Mouse (Mus musculus) kidney, postnatal 25 days (tissue): Measurements from ENCODE around the gene Papss2.
A peak's percentile ranks its signal among the peaks of the same experiment; 100 is the strongest.

ENCODE experiments used
- DNase-seq, 2 experiments: peaks; one replicate each; pipeline ENCODE4 v3.0.0; 2021; ENCODE audit warnings: mixed read lengths in 2 of 2

Gene Papss2

GRCm38 (mm10) chr19:32595506-32596286 is at the start of gene Papss2:
Papss2 (plus strand) TSS chr19:32595790.
- DNase-seq = peak; percentile 79 to 93

- DNase-seq = no peak
Measured at GRCm38 (mm10) chr19:32547396-32547795, 48.2 kb upstream of the Papss2 start.

- no peak for DNase-seq
Measured at GRCm38 (mm10) chr19:32548202-32548601, 47.4 kb upstream of the Papss2 start.

- no peak for DNase-seq
Measured at GRCm38 (mm10) chr19:32550446-32550845, 45.1 kb upstream of the Papss2 start.

- DNase-seq = no peak
Measured at GRCm38 (mm10) chr19:32551442-32551841, 44.1 kb upstream of the Papss2 start.

- DNase-seq = no peak
Measured at GRCm38 (mm10) chr19:32552106-32552505, 43.5 kb upstream of the Papss2 start.

- no peak for DNase-seq
Measured at GRCm38 (mm10) chr19:32553310-32553709, 42.3 kb upstream of the Papss2 start.

- no peak for DNase-seq
Measured at GRCm38 (mm10) chr19:32555257-32555656, 40.3 kb upstream of the Papss2 start.

- DNase-seq = no peak
Measured at GRCm38 (mm10) chr19:32567025-32567424, 28.6 kb upstream of the Papss2 start.

- no peak for DNase-seq
Measured at GRCm38 (mm10) chr19:32567447-32567846, 28.1 kb upstream of the Papss2 start.

- no peak for DNase-seq
Measured at GRCm38 (mm10) chr19:32568470-32568869, 27.1 kb upstream of the Papss2 start.

GRCm38 (mm10) chr19:32568961-32569653 is 26.5 kb upstream of the Papss2 start:
- no peak for DNase-seq

- no peak for DNase-seq
Measured at GRCm38 (mm10) chr19:32569725-32570124, 25.9 kb upstream of the Papss2 start.

GRCm38 (mm10) chr19:32572191-32572590 is 23.4 kb upstream of the Papss2 start:
- no peak for DNase-seq

- peak; percentile 70 to 82 for DNase-seq
Measured at GRCm38 (mm10) chr19:32573259-32573658, 22.3 kb upstream of the Papss2 start.

- no peak for DNase-seq
Measured at GRCm38 (mm10) chr19:32574846-32575245, 20.7 kb upstream of the Papss2 start.

- DNase-seq = no peak
Measured at GRCm38 (mm10) chr19:32577749-32578148, 17.8 kb upstream of the Papss2 start.

GRCm38 (mm10) chr19:32583091-32583766 is 12.4 kb upstream of the Papss2 start:
- no peak for DNase-seq

- peak in 1 of 2 experiments; percentile 42 for DNase-seq
Measured at GRCm38 (mm10) chr19:32587727-32588126, 7.9 kb upstream of the Papss2 start.

- DNase-seq = peak; percentile 34 to 50
Measured at GRCm38 (mm10) chr19:32592749-32593148, 2.8 kb upstream of the Papss2 start.

- DNase-seq = no peak
Measured at GRCm38 (mm10) chr19:32593870-32594269, 1.7 kb upstream of the Papss2 start.

- DNase-seq = no peak
Measured at GRCm38 (mm10) chr19:32595131-32595505, 472 bp upstream of the Papss2 start.

- DNase-seq = peak in 1 of 2 experiments; percentile 52
Measured at GRCm38 (mm10) chr19:32599006-32599405, 3.4 kb downstream of the Papss2 start.

GRCm38 (mm10) chr19:32599436-32599835 is 3.8 kb downstream of the Papss2 start:
- DNase-seq = no peak
